Mouse (Mus musculus) midbrain, embryonic 12.5 days (tissue): ENCODE results near the gene Ndufaf2. TPM values are rescaled to one million over a fixed set of nuclear protein-coding genes. Genes with fewer than 3 reads are reported as not detected.

ENCODE experiments used
- ATAC-seq: fragments of 200-750 bp; cut with Nextera tagmentation; 2 replicates; pipeline ENCODE4 v1.8.0; 2017; ENCODE audit warnings: low read depth, moderate TSS enrichment, moderate library complexity; ENCODE audit not compliant: low FRiP score
- H3K27ac ChIP-seq: fragments of 300-500 bp; sonication (generic); replicated peaks from 2 replicates; pipeline ENCODE4 v1.5.1; 2016; ENCODE audit warnings: mild to moderate bottlenecking
- H3K27me3 ChIP-seq: fragments of 300-500 bp; sonication (generic); 2 replicates; pipeline ENCODE4 v1.6.1; 2016; ENCODE audit warnings: mild to moderate bottlenecking
- H3K36me3 ChIP-seq: fragments of 300-500 bp; sonication (generic); 2 replicates; pipeline ENCODE4 v1.6.1; 2016
- H3K4me1 ChIP-seq: fragments of 300-500 bp; sonication (generic); 2 replicates; pipeline ENCODE4 v1.6.1; 2016
- H3K4me2 ChIP-seq: fragments of 300-500 bp; sonication (generic); replicated peaks from 2 replicates; pipeline ENCODE4 v1.6.1; 2016; ENCODE audit warnings: mild to moderate bottlenecking, moderate library complexity
- H3K4me3 ChIP-seq: fragments of 300-500 bp; sonication (generic); 2 replicates; pipeline ENCODE4 v1.5.1; 2016; ENCODE audit warnings: mild to moderate bottlenecking
- H3K9ac ChIP-seq: fragments of 300-500 bp; sonication (generic); replicated peaks from 2 replicates; pipeline ENCODE4 v1.6.1; 2016; ENCODE audit warnings: mild to moderate bottlenecking, moderate library complexity
- H3K9me3 ChIP-seq: fragments of 300-500 bp; sonication (generic); 2 replicates; pipeline ENCODE4 v1.6.1; 2016; ENCODE audit warnings: mild to moderate bottlenecking
- WGBS: fragments of 180-500 bp; shearing (Covaris S2); methylation state at CpG from one replicate; pipeline ENCODE4 v1.1.7; 2016; 5-methylcytosine and 5-hydroxymethylcytosine counted together
- polyA plus RNA-seq: library from polyadenylated mRNA; unstranded; fragments of >200 nt; fragmentation: Nextera tagmentation; extraction: Ambion mirVana; gene quantifications from 2 replicates; pipeline ENCODE4 v1.2.1, GENCODE M21; 2016

Ndufaf2 gene
- polyA plus RNA-seq, 1 experiment from 2014 or later, result 72.7 TPM

- Histone ChIP-seq H3K9ac (no peak overlapping the region), H3K4me1 (peaks cover 4% of the 10 kb centered on the region; the same call in 1 of the 2 replicates), H3K4me3 (no peak overlapping the region), H3K36me3 (no peaks in the 10 kb centered on the region), H3K9me3 (no peaks in the 10 kb centered on the region), H3K27me3 (peaks cover 6% of the 10 kb centered on the region; the same call in 1 of the 2 replicates), H3K27ac (no peak overlapping the region), H3K4me2 (no peak overlapping the region)
- 80% methylated on average over 4 of the region's 4 CpGs for WGBS
- ATAC-seq, result no peak
These were observed 89.3 kb downstream of the Ndufaf2 start for GRCm38 (mm10) chr13:108069151-108069550.

- H3K27ac ChIP-seq, result no peak overlapping the region
- WGBS, result 86% methylated on average over 2 of the region's 2 CpGs
- no peak overlapping the region for H3K4me3 ChIP-seq
- no peak overlapping the region for H3K9ac ChIP-seq
- H3K27me3 ChIP-seq, result peaks cover 16% of the 10 kb centered on the region; the same call in 1 of the 2 replicates
- no peaks in the 10 kb centered on the region for H3K9me3 ChIP-seq
- peaks cover 18% of the 10 kb centered on the region for H3K4me1 ChIP-seq
- no peak overlapping the region for H3K4me2 ChIP-seq
- no peak for ATAC-seq
- no peaks in the 10 kb centered on the region for H3K36me3 ChIP-seq
These were observed 92.4 kb downstream of the Ndufaf2 start for GRCm38 (mm10) chr13:108066021-108066420.

GRCm38 (mm10) chr13:108064331-108064730 is 94.1 kb downstream of the Ndufaf2 start:
- Histone ChIP-seq H3K4me3 (no peak overlapping the region), H3K9me3 (no peaks in the 10 kb centered on the region), H3K4me1 (peaks cover 28% of the 10 kb centered on the region), H3K27me3 (peaks cover 16% of the 10 kb centered on the region; the same call in 1 of the 2 replicates), H3K36me3 (no peaks in the 10 kb centered on the region), H3K9ac (no peak overlapping the region), H3K27ac (no peak overlapping the region), H3K4me2 (no peak overlapping the region)
- 18% methylated on average over 6 of the region's 6 CpGs for WGBS
- peak; percentile 82 for ATAC-seq

GRCm38 (mm10) chr13:108063374-108064134 is 94.9 kb downstream of the Ndufaf2 start:
- Histone ChIP-seq H3K27ac (peak overlapping the region; percentile 63), H3K4me3 (no peak overlapping the region), H3K36me3 (no peaks in the 10 kb centered on the region), H3K9ac (no peak overlapping the region; the same call in 1 of the 2 replicates), H3K9me3 (no peaks in the 10 kb centered on the region), H3K4me1 (peaks cover 28% of the 10 kb centered on the region), H3K4me2 (no peak overlapping the region), H3K27me3 (peaks cover 16% of the 10 kb centered on the region; the same call in 1 of the 2 replicates)
- WGBS, result 51% methylated on average over 11 of the region's 11 CpGs
- ATAC-seq, result peak; percentile 16; the same call in 1 of the 2 replicates

- ATAC-seq, result no peak
- H3K9ac ChIP-seq, result no peak overlapping the region
- H3K9me3 ChIP-seq, result no peaks in the 10 kb centered on the region
- H3K27ac ChIP-seq, result no peak overlapping the region
- no peak overlapping the region for H3K4me3 ChIP-seq
- no peaks in the 10 kb centered on the region for H3K36me3 ChIP-seq
- H3K4me2 ChIP-seq, result no peak overlapping the region
- H3K27me3 ChIP-seq, result peaks cover 16% of the 10 kb centered on the region; the same call in 1 of the 2 replicates
- 45% methylated on average over 5 of the region's 5 CpGs for WGBS
- peaks cover 28% of the 10 kb centered on the region for H3K4me1 ChIP-seq
These were observed 95.5 kb downstream of the Ndufaf2 start for GRCm38 (mm10) chr13:108062900-108063299.

- peaks cover 28% of the 10 kb centered on the region for H3K4me1 ChIP-seq
- no peaks in the 10 kb centered on the region for H3K36me3 ChIP-seq
- 0 out of 2 replicates have a peak overlapping the region, but pooled peaks have one; percentile 2 for H3K27ac ChIP-seq
- H3K9ac ChIP-seq, result no peak overlapping the region
- peak; percentile 14; the same call in 1 of the 2 replicates for ATAC-seq
- peak overlapping the region; percentile 15; the same call in 1 of the 2 replicates for H3K4me2 ChIP-seq
- 18% methylated on average over 8 of the region's 8 CpGs for WGBS
- no peaks in the 10 kb centered on the region for H3K9me3 ChIP-seq
- no peak overlapping the region for H3K4me3 ChIP-seq
- peaks cover 19% of the 10 kb centered on the region; the same call in 1 of the 2 replicates for H3K27me3 ChIP-seq
These were observed 97.4 kb downstream of the Ndufaf2 start for GRCm38 (mm10) chr13:108060936-108061578.

GRCm38 (mm10) chr13:108060286-108060885 is 98.0 kb downstream of the Ndufaf2 start:
- Histone ChIP-seq H3K27me3 (peaks cover 13% of the 10 kb centered on the region; the same call in 1 of the 2 replicates), H3K4me2 (peak overlapping the region; percentile 17; the same call in 1 of the 2 replicates), H3K27ac (no peak overlapping the region), H3K36me3 (no peaks in the 10 kb centered on the region), H3K9me3 (no peaks in the 10 kb centered on the region), H3K4me3 (no peak overlapping the region), H3K4me1 (peaks cover 28% of the 10 kb centered on the region), H3K9ac (no peak overlapping the region; the same call in 1 of the 2 replicates)
- ATAC-seq, result peak; percentile 62; the same call in 1 of the 2 replicates
- 10% methylated on average over 7 of the region's 7 CpGs for WGBS

- H3K9ac ChIP-seq, result no peak overlapping the region
- H3K27ac ChIP-seq, result no peak overlapping the region
- no peak overlapping the region for H3K4me3 ChIP-seq
- H3K4me2 ChIP-seq, result no peak overlapping the region
- ATAC-seq, result no peak
- H3K9me3 ChIP-seq, result no peaks in the 10 kb centered on the region
- peaks cover 15% of the 10 kb centered on the region for H3K4me1 ChIP-seq
- H3K27me3 ChIP-seq, result peaks cover 3% of the 10 kb centered on the region; the same call in 1 of the 2 replicates
- H3K36me3 ChIP-seq, result no peaks in the 10 kb centered on the region
- WGBS, result 82% methylated on average over 3 of the region's 3 CpGs
These were observed 101.5 kb downstream of the Ndufaf2 start for GRCm38 (mm10) chr13:108056896-108057295.

GRCm38 (mm10) chr13:108047364-108047763 is 111.1 kb downstream of the Ndufaf2 start:
- 0 out of 2 replicates have a peak, but pooled peaks cover 4% of the 10 kb centered on the region for H3K27me3 ChIP-seq
- ATAC-seq, result no peak
- no peaks in the 10 kb centered on the region for H3K9me3 ChIP-seq
- WGBS, result 92% methylated on average over 6 of the region's 6 CpGs
- H3K4me3 ChIP-seq, result no peak overlapping the region
- peaks cover 6% of the 10 kb centered on the region; the same call in 1 of the 2 replicates for H3K36me3 ChIP-seq
- H3K4me2 ChIP-seq, result no peak overlapping the region
- peaks cover 25% of the 10 kb centered on the region for H3K4me1 ChIP-seq
- no peak overlapping the region for H3K9ac ChIP-seq
- no peak overlapping the region for H3K27ac ChIP-seq

- ATAC-seq, result no peak
- no peak overlapping the region for H3K27ac ChIP-seq
- H3K4me1 ChIP-seq, result peaks cover 25% of the 10 kb centered on the region
- no peak overlapping the region for H3K4me2 ChIP-seq
- H3K9ac ChIP-seq, result no peak overlapping the region
- no peaks in the 10 kb centered on the region for H3K9me3 ChIP-seq
- H3K4me3 ChIP-seq, result no peak overlapping the region
- H3K27me3 ChIP-seq, result 0 out of 2 replicates have a peak, but pooled peaks cover 4% of the 10 kb centered on the region
- peaks cover 6% of the 10 kb centered on the region; the same call in 1 of the 2 replicates for H3K36me3 ChIP-seq
- WGBS, result 72% methylated on average over 6 of the region's 6 CpGs
These were observed 111.5 kb downstream of the Ndufaf2 start for GRCm38 (mm10) chr13:108046891-108047290.

- no peak for ATAC-seq
- H3K4me3 ChIP-seq, result no peak overlapping the region
- H3K9ac ChIP-seq, result no peak overlapping the region
- no peaks in the 10 kb centered on the region for H3K9me3 ChIP-seq
- H3K36me3 ChIP-seq, result peaks cover 6% of the 10 kb centered on the region; the same call in 1 of the 2 replicates
- peaks cover 28% of the 10 kb centered on the region for H3K4me1 ChIP-seq
- 95% methylated on average over 3 of the region's 3 CpGs for WGBS
- 0 out of 2 replicates have a peak, but pooled peaks cover 4% of the 10 kb centered on the region for H3K27me3 ChIP-seq
- no peak overlapping the region for H3K27ac ChIP-seq
- no peak overlapping the region for H3K4me2 ChIP-seq
These were observed 112.4 kb downstream of the Ndufaf2 start for GRCm38 (mm10) chr13:108046071-108046470.
